Mouse (Mus musculus) CH12.LX (cell line): Measurements from ENCODE around the gene Rin3. TPM values are rescaled to one million over a fixed set of nuclear protein-coding genes. Genes with fewer than 3 reads are reported as not detected.

Source experiments
- DNase-seq: peaks from one replicate; pipeline ENCODE4 v3.0.0-alpha.2; 2013; ENCODE audit errors: extremely low read depth
- H3K27ac ChIP-seq: 2 replicates; pipeline ENCODE4 v1.5.1; 2012; ENCODE audit warnings: low read depth, mild to moderate bottlenecking, control low read depth, moderate library complexity; ENCODE audit not compliant: insufficient read depth
- H3K27me3 ChIP-seq: replicated peaks from 2 replicates; pipeline ENCODE3; 2012; ENCODE audit warnings: inconsistent platforms
- H3K36me3 ChIP-seq, 2 experiments: replicated peaks in 1 of 2; 2 replicates each; pipeline versions ENCODE3 to v1.6.1; 2012; ENCODE audit warnings: inconsistent platforms in 1 of 2, low read length in 1 of 2, mild to moderate bottlenecking in 1 of 2, mixed read lengths in 1 of 2, moderate library complexity in 1 of 2; ENCODE audit not compliant: control insufficient read depth in 1 of 2, insufficient read depth in 1 of 2
- H3K4me1 ChIP-seq, 2 experiments: 2 replicates each; pipeline ENCODE4 v1.6.1; 2012; ENCODE audit warnings: inconsistent platforms in 1 of 2, moderate library complexity in 1 of 2; ENCODE audit not compliant: insufficient read depth in 2 of 2, control insufficient read depth in 1 of 2
- H3K4me2 ChIP-seq: 2 replicates; pipeline ENCODE4 v1.6.1; 2012; ENCODE audit warnings: low read depth, mild to moderate bottlenecking, control low read depth; ENCODE audit not compliant: poor library complexity, insufficient read depth, severe bottlenecking
- H3K4me3 ChIP-seq, 3 experiments: fragments of 150-350 bp in 1 of 3; sonication (generic) in 1 of 3; replicated peaks in 1 of 3; 2 replicates each; pipeline versions ENCODE3 to v1.5.1; 2011 to 2012; ENCODE audit warnings: low read depth in 2 of 3, low read length in 2 of 3, mild to moderate bottlenecking in 2 of 3, moderate library complexity in 2 of 3, control low read depth in 1 of 3, improper control_type of control experiment in 1 of 3, inconsistent platforms in 1 of 3, mixed read lengths in 1 of 3; ENCODE audit not compliant: poor library complexity in 1 of 3
- H3K79me2 ChIP-seq: replicated peaks from 2 replicates; pipeline ENCODE4 v1.6.1; 2012; ENCODE audit warnings: mild to moderate bottlenecking, moderate library complexity; ENCODE audit not compliant: control insufficient read depth, poor library complexity, insufficient read depth, severe bottlenecking; ENCODE audit errors: extremely low read depth
- H3K9ac ChIP-seq: 2 replicates; pipeline ENCODE4 v1.6.1; 2012; ENCODE audit warnings: low read depth, mild to moderate bottlenecking, control low read depth, moderate library complexity; ENCODE audit not compliant: insufficient read depth
- H3K9me3 ChIP-seq: replicated peaks from 2 replicates; pipeline ENCODE3; 2012; ENCODE audit warnings: low read length, inconsistent platforms, mixed read lengths
- CHD1 ChIP-seq: IDR thresholded peaks from 2 replicates; pipeline ENCODE4 v1.6.1; 2012; ENCODE audit warnings: low read depth, low read length, improper control_type of control experiment, inconsistent platforms
- E2F4 ChIP-seq: IDR thresholded peaks from 2 replicates; pipeline ENCODE4 v1.6.1; 2011; ENCODE audit warnings: low read depth, low read length, improper control_type of control experiment; ENCODE audit not compliant: insufficient replicate concordance
- ELF1 ChIP-seq: IDR thresholded peaks from 2 replicates; pipeline ENCODE4 v1.6.1; 2014; ENCODE audit warnings: low read depth, mild to moderate bottlenecking, inconsistent platforms, low read length, improper control_type of control experiment
- EP300 ChIP-seq: IDR thresholded peaks from 2 replicates; pipeline ENCODE4 v1.6.1; 2011; ENCODE audit warnings: low read length, improper control_type of control experiment
- ETS1 ChIP-seq: conservative IDR thresholded peaks from 2 replicates; pipeline ENCODE4 v1.6.1; 2012; ENCODE audit warnings: low read depth, mild to moderate bottlenecking, inconsistent platforms, low read length, improper control_type of control experiment, moderate library complexity
- HCFC1 ChIP-seq: IDR thresholded peaks from 2 replicates; pipeline ENCODE4 v1.6.1; 2012; ENCODE audit warnings: low read depth, mild to moderate bottlenecking, inconsistent platforms, low read length, improper control_type of control experiment
- IRF4 ChIP-seq: IDR thresholded peaks from 2 replicates; pipeline ENCODE4 v1.6.1; 2014; ENCODE audit warnings: low read depth, mild to moderate bottlenecking, inconsistent platforms, low read length, improper control_type of control experiment
- JUN ChIP-seq: IDR thresholded peaks from 2 replicates; pipeline ENCODE4 v1.6.1; 2011; ENCODE audit warnings: low read depth, mild to moderate bottlenecking, low read length, improper control_type of control experiment, moderate library complexity; ENCODE audit not compliant: insufficient read depth
- JUND ChIP-seq: conservative IDR thresholded peaks from 2 replicates; pipeline ENCODE4 v1.6.1; 2011; ENCODE audit warnings: low read depth, low read length, improper control_type of control experiment
- KAT2A ChIP-seq: IDR thresholded peaks from 2 replicates; pipeline ENCODE4 v1.6.1; 2012; ENCODE audit warnings: low read length, improper control_type of control experiment, inconsistent platforms; ENCODE audit not compliant: insufficient replicate concordance
- MAX ChIP-seq: IDR thresholded peaks from 2 replicates; pipeline ENCODE4 v1.6.1; 2011; ENCODE audit warnings: low read length, improper control_type of control experiment
- MAZ ChIP-seq: IDR thresholded peaks from 2 replicates; pipeline ENCODE4 v1.6.1; 2012; ENCODE audit warnings: low read depth, mild to moderate bottlenecking, inconsistent platforms, low read length, improper control_type of control experiment, moderate library complexity
- MYC ChIP-seq: IDR thresholded peaks from 2 replicates; pipeline ENCODE4 v1.6.1; 2011; ENCODE audit warnings: low read depth, mild to moderate bottlenecking, improper control_type of control experiment, low read length
- NRF1 ChIP-seq: IDR thresholded peaks from 2 replicates; pipeline ENCODE4 v1.6.1; 2014; ENCODE audit warnings: low read depth, mild to moderate bottlenecking, inconsistent platforms, low read length, improper control_type of control experiment, moderate library complexity
- PAX5 ChIP-seq: IDR thresholded peaks from 2 replicates; pipeline ENCODE4 v1.6.1; 2012; ENCODE audit warnings: low read length, inconsistent platforms, mixed read lengths
- POLR2A ChIP-seq: IDR thresholded peaks from 2 replicates; pipeline ENCODE4 v1.6.1; 2011; ENCODE audit warnings: low read depth, mild to moderate bottlenecking, improper control_type of control experiment, low read length
- RAD21 ChIP-seq: IDR thresholded peaks from 2 replicates; pipeline ENCODE4 v1.6.1; 2011; ENCODE audit warnings: low read depth, mild to moderate bottlenecking, low read length, improper control_type of control experiment, moderate library complexity
- SIN3A ChIP-seq: IDR thresholded peaks from 2 replicates; pipeline ENCODE4 v1.6.1; 2012; ENCODE audit warnings: low read length, improper control_type of control experiment, inconsistent platforms
- TCF12 ChIP-seq: IDR thresholded peaks from 2 replicates; pipeline ENCODE4 v1.6.1; 2014; ENCODE audit warnings: low read depth, mild to moderate bottlenecking, inconsistent platforms, low read length, improper control_type of control experiment
- USF1 ChIP-seq: IDR thresholded peaks from 2 replicates; pipeline ENCODE4 v1.6.1; 2014; ENCODE audit warnings: low read depth, mild to moderate bottlenecking, inconsistent platforms, low read length, improper control_type of control experiment
- USF2 ChIP-seq: conservative IDR thresholded peaks from 2 replicates; pipeline ENCODE4 v1.6.1; 2011; ENCODE audit warnings: low read depth, low read length, improper control_type of control experiment
- ZC3H11A ChIP-seq: IDR thresholded peaks from 2 replicates; pipeline ENCODE4 v1.6.1; 2012; ENCODE audit warnings: low read depth, mild to moderate bottlenecking, inconsistent platforms, low read length, improper control_type of control experiment
- ZKSCAN1 ChIP-seq: IDR thresholded peaks from 2 replicates; pipeline ENCODE4 v1.6.1; 2012; ENCODE audit warnings: low read depth, inconsistent platforms, low read length, improper control_type of control experiment, borderline replicate concordance
- dilution Hi-C: fragments of 300-500 bp; cut with MboI; formaldehyde crosslinking; loops from 2 replicates; pipeline ENCODE4 v1.14.3; 2020; ENCODE audit warnings: low sequenced_read_pairs; ENCODE audit not compliant: extremely low pct_unique_long_range_greater_than_20kb, extremely low pct_ligation_motif_present
- in situ Hi-C: fragments of 300-500 bp; cut with MboI; formaldehyde crosslinking; loops from 3 replicates; pipeline ENCODE4 v1.14.3; 2019; ENCODE audit warnings: low sequenced_read_pairs, low pct_ligation_motif_present, low pct_unique_long_range_greater_than_20kb, mixed read lengths
- polyA plus RNA-seq: library from polyadenylated mRNA; unstranded; fragments of >175 nt; gene quantifications from 2 replicates; pipeline ENCODE4 v1.2.1, GENCODE M21; 2012; ENCODE audit warnings: low read depth; ENCODE audit not compliant: insufficient read length
- total RNA-seq, 2 experiments: library from RNA; depleted of rRNA; stranded (reverse); fragments of 300-350 nt in 1 of 2; fragments of >200 nt in 1 of 2; gene quantifications; 2 replicates each; pipeline ENCODE4 v1.2.3; 2012 to 2014

The Rin3 gene
- total and polyA plus RNA-seq, 3 experiments = 2.4 to 10.0 (median 8.4) TPM

DNA sequence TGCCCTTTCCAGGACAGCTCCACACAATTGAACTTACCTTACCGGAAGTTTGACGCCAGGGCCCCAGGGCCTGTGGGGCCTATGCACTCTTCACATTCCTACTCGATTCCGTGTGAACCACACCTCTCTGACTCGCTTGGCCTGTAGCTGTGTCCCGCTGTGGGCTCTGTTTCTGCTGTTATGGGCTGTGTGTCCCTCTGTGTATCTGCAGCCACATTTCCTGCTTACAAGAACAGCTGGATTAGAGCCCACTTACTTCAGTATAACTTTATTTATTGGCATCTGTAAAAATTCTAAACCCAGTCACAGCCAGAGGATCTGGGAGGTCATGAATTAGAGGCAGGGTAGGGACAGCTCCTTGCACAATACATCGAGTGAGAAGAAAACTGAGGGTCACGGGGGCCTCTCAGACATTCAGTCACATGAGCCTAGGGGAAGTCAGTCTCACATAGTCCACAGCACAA is 20.9 kb upstream of the Rin3 start:
- TF ChIP-seq TCF12 (no peak), ETS1 (no peak), PAX5 (no peak), EP300 (no peak), HCFC1 (no peak), ZKSCAN1 (no peak)
- TF ChIP-seq, all 38 proteins: peak for 0
- H3K9ac ChIP-seq = no peak overlapping the region
- dilution Hi-C loops = no loop called here
- no peak overlapping the region for H3K4me3 ChIP-seq
- no peaks in the 10 kb centered on the region for H3K9me3 ChIP-seq
- DNase-seq = no peak
- H3K4me2 ChIP-seq = no peak overlapping the region
- H3K36me3 ChIP-seq = no peaks in the 10 kb centered on the region
- no peaks in the 10 kb centered on the region for H3K27me3 ChIP-seq
- in situ Hi-C loops = no loop called here
- no peaks in the 10 kb centered on the region for H3K79me2 ChIP-seq
- H3K4me1 ChIP-seq = no peaks in the 10 kb centered on the region
- no peak overlapping the region for H3K27ac ChIP-seq

DNA sequence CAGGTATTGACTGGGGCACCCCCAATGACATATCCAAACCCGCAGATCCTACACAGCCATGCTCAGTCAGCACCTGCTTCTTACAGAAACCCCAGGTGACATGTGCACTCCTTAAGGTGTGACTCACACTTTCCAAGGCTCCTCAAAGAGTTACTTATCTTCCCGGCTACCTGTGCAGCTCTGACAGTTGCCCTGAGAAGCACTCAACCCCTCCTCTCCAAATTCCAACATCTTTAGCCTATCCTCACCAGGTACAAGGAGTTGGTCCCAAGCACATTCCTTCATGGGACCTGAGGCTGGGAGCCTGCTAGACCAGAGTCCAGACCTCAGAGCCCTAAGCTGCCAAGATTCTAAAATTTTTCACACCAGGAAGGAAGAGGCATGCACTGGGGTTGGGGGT is 20.0 kb upstream of the Rin3 start:
- TF ChIP-seq JUN (no peak), USF2 (no peak), ZC3H11A (no peak), KAT2A (no peak), E2F4 (no peak), HCFC1 (no peak)
- TF ChIP-seq, all 38 proteins: peak for 0
- H3K4me3 ChIP-seq = no peak overlapping the region
- in situ Hi-C loops = no loop called here
- DNase-seq = no peak
- H3K79me2 ChIP-seq = no peaks in the 10 kb centered on the region
- dilution Hi-C loops = no loop called here
- no peaks in the 10 kb centered on the region for H3K36me3 ChIP-seq
- H3K9me3 ChIP-seq = no peaks in the 10 kb centered on the region
- H3K27me3 ChIP-seq = no peaks in the 10 kb centered on the region
- H3K9ac ChIP-seq = no peak overlapping the region
- H3K4me2 ChIP-seq = no peak overlapping the region
- H3K4me1 ChIP-seq = no peaks in the 10 kb centered on the region
- no peak overlapping the region for H3K27ac ChIP-seq

DNA sequence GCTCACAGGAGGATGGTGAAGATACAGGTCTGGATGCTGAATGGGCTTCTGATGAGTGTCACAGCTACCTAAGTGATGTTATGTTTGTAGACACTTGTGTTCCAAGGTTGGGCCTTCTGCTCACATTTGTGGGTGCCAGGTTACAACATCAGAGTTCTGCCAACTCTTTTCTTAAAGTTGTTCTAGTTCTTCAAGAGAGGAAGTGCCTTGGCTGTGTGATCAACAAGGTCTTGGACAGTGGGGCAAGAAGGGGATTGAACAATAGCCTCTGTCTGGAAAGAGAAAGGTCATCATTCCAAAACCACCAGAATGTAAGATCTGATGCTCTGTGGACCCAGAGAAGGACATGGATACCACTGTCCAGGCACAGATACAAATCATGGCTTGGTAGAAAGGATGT is 19.6 kb upstream of the Rin3 start:
- TF ChIP-seq PAX5 (no peak), ZKSCAN1 (no peak), IRF4 (no peak), MAZ (no peak), POLR2A (no peak), USF1 (no peak), JUND (no peak), ZC3H11A (no peak), ELF1 (no peak), MYC (no peak), CHD1 (no peak), SIN3A (no peak), NRF1 (no peak), RAD21 (no peak), USF2 (no peak), MAX (no peak), E2F4 (no peak), KAT2A (no peak)
- in situ Hi-C loops = no loop called here

More for the DNA sequence above, 19.6 kb upstream of the Rin3 start:
- Histone ChIP-seq H3K4me2 (no peak overlapping the region), H3K27me3 (no peaks in the 10 kb centered on the region), H3K9ac (no peak overlapping the region), H3K9me3 (no peaks in the 10 kb centered on the region), H3K79me2 (no peaks in the 10 kb centered on the region), H3K36me3 (no peaks in the 10 kb centered on the region), H3K27ac (no peak overlapping the region), H3K4me1 (no peaks in the 10 kb centered on the region), H3K4me3 (no peak overlapping the region)
- dilution Hi-C loops = no loop called here
- no peak for DNase-seq
